Mouse (Mus musculus): Measurements from ENCODE around the gene Akt2.

The Akt2 gene

DNA sequence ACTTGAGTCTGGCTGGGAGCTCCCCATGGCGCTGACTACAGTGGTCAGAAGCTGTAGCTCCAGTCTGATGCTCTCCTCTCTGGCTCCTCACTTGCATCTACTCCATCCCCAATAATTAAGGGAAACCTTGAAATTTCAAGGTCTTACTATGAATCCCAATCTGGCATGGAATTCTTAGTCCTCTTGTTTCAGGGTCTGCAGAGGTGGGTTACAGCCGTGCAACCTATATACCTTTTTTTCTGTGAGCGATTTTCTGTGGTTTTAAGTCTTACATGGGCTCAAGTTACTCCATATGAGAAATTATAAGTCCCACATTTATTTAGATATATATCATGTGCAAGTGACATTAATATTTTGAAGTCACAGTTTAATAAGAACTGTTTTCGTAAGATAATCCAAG, 1.3 kb upstream of the Akt2 start:
- no peak for DNase-seq

DNA sequence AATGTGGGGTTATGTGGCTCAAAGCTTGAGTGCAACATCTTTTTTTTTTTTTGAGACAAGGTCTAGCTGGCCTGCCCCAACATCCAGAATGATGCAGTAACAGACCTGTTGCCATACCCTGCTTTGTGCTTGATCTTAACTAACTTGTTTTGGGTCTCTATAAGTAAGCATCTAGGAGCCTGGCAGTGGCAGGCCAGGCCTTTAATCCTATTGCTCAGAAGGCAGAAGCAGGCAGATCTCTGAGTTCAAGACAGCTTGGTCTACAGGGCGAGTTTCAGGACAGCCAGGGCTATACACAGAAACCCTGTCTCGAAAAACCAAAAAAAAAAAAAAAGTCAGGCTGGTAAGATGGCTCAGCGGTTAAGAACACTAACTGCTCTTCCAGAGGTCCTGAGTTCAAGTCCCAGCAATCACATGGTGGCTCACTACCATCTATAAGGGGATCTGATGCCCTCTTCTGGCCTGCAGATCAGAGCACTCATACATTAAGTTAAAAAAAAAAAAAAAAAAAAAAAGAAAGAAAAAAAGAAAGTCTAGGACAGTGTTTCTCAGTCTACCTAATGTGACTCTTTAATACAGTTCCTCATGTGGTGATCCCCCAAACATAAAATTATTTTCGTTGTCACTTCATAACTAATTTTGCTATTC, 662 bp upstream of the Akt2 start:
- DNase-seq: no peak

DNA sequence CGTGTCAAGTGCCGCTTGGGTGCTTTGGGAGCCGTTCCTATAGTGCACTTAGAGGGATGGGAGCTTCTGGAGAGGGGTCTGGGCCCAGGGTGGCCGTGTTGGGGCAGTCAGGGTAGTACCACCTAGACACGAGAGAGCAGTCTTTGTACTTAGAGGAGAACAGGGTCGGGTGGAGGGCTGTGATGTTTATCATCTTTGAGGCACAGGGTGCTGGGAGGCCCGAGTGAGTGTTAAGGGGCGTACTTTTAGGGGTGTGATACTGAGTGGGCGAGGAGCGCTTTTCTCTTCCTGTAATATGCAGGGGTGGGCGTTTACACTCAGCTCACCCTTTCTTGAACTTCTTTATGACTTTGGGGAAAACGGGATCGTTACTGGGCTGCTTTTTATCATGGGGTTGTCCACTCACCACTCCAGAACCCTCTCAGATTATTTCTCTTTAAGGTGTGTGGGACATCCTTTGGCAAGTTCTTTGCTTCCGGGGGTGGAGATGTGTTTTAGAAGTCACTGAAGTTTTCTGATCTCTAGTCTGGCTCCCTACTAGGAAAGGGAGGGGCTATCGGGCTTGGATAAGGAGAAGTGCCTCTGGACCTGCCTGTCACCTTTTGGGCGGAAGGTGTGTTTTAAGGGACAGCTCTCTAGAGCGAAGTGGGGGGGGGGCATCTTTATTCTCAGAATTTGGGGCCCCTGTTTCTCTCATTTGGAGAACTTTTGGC, 1.0 kb downstream of the Akt2 start:
- peak; percentile 67 for DNase-seq

DNA sequence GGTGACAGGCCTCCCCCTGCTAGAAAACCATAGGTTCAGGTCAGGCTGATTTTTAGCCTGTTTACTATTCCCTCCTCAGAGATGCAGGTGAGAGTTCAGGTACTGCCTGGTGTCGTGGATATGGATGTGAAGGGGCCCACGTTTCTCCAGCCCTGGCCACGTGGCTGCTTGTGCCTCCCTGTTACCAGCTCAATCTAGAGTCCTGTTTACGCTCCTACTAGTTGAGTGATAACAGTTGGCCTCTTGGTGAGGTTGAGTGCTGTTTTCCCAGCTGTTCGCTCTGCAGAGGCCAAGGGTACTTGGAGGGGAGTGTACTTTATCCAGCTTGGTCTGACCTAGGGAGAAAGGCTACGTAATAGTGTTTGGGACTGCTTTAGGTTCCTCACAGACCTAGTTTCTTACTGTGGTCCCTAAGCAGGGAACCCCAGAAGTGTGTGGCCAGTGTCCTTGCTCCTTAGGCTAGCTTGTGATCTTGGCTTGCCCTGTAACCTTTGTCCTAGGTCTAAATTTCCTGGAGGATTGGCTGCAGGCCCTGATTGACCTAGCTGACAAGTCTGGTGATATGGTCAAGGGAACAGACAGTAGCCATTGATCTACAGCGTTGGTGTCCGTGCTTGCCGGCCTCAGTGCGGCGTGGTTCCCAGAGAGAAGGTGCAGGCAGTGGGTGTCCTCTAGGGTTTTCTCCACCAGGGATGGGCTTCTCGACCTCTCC, 1.7 kb downstream of the Akt2 start:
- peak; percentile 88 for DNase-seq

DNA sequence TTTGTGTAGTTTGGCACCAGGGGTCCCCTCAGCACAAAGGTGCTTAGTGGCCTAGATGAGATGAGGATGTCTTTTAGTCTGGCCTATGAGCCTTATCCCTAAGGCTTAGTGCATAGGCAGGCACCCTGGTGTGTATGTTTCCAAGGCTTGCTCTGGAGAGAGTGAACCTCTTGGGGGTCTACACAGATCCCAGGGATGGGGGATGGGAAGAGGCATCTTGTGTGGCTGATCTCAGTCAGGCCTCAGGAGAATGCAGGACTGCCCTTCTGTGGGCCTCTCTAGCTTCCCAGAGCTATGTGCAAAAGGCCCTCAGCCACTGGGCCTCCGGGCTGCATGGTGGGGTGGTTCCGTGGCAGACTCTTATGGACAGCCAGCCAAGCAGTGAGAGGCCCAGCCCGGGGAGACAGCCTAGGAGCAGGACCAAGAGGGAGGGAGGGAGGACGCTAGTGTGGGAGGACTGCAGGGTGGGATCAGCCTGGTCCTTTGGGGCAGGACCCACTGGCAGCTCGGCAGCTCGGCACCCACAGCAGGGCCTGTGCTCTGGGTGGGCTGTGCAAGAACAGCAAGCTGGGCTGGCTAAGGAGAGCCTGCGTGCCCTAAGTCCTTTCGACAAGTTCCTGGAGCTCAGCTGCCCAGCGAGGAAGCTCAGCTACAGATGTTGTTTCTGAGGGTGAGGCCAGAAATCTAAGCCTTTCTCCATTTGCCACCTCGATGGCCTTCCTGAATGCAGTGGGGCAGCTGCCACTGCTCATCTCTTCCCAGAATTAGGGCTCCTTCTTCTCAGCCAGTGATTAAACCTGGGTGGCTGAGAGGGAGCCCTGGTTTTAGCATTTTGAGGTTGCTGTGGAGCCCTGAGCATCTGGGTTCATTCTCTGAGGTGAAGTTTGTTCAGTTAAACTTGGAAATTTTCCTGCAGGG, 5.5 kb downstream of the Akt2 start:
- DNase-seq: no peak

DNA sequence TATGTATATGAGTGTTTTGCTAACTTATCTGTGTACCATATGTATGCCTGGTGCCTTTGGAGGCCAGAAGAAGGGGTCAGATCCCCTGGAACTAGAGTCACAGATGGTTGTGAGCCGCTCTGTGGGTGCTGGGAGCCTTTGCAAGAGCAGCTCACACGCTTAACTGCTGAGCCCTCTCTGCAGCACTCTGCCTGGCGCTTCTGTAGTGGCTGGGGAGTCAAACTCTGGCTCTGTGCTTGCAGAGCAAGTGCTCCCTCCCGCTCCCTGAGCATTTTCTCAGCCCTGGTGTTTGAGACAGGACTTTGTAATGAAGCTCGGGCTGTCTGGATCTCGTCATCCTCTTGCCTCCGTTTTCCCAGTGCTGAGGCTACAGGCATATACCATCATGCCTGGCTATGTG, 6.7 kb downstream of the Akt2 start:
- no peak for DNase-seq

DNA sequence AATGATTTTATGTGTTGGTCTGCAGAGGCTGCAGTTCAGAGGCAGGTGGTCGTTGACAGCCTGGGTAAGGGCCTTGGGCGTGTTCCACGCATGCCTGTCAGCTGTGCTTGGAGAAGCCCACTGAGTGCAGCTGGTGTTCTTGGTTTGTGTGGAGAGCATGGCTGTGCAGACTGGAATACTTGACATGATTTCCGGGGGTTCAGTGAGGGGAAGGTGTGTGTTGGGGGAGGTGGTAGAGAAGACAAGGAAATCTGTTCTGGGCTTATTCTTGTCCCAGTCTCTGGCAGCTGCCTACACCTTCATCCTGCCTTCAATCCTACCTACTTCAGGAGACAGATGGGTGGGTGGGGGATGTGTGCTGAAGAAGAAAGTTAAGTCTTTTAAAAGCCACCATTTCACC, 10.3 kb downstream of the Akt2 start:
- DNase-seq: no peak

DNA sequence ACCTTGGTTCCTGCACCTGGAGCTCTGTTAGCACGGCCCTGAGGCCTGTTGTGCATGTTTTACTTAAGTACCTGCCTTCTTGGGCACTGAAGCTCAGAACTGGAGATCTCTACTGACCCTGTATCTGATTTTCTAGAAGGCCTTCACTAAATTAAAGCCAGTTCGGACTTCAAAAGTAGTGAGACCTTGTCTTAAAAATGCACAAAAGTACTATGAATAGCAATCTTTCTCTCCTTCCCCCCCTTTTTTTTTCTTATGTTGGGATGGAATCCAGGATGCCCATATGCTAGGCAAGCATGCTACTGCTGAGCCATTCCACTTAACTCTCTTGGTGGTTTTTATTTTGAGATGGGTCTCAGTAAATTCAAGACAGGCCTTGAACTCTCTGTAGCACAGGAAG, 10.8 kb downstream of the Akt2 start:
- no peak for DNase-seq

DNA sequence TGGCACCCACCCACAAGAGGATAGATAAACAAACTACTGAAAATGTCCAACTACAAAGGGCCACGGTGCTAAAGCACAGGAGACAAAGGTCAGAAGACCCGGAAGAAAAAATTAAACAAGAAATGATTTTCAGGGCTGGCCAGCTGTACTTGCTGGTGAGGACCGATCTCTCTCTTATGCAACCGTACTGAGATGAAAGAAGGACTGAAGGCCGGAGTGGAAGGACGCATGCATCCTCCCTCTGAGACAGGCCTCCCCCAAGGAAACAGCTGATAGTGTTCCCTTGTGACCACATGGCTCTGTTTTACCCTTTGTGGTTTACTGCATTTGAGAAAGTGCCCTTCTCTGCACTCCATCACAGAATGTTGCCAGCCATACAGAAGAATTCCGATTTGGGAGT, 11.5 kb downstream of the Akt2 start:
- DNase-seq: peak; percentile 47

DNA sequence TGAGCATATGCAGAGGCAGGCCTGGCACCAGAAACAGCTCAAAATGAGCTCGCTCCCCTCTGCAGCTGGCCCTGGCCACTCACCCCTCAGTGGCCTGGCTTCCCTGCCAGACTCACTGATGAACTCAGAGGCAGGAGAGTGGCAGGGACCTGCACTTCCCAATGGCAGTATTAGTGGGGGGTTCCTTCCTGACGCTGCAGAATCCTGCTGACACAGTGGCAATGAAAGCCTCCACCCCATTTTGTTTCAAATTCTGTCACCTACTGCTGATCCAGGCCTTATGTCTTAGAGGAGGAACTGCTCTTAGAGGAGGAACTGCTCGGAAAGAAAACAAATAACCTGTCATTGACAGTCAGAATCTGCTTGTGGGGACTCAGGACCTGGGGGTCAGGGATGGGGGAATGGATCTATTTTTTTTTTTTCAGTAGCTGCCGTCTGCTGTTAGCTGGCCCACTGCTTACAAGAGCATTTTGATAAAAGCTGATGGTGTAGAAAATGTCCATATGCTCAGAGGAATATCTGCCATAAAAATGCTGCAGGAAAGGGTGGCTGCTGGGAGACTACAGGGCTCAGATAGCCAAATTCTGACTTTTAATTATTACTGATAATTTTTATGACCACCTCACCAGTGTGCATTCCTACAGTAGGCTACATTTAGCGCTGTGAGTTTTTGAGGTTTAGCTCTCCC, 13.5 kb downstream of the Akt2 start:
- no peak for DNase-seq

DNA sequence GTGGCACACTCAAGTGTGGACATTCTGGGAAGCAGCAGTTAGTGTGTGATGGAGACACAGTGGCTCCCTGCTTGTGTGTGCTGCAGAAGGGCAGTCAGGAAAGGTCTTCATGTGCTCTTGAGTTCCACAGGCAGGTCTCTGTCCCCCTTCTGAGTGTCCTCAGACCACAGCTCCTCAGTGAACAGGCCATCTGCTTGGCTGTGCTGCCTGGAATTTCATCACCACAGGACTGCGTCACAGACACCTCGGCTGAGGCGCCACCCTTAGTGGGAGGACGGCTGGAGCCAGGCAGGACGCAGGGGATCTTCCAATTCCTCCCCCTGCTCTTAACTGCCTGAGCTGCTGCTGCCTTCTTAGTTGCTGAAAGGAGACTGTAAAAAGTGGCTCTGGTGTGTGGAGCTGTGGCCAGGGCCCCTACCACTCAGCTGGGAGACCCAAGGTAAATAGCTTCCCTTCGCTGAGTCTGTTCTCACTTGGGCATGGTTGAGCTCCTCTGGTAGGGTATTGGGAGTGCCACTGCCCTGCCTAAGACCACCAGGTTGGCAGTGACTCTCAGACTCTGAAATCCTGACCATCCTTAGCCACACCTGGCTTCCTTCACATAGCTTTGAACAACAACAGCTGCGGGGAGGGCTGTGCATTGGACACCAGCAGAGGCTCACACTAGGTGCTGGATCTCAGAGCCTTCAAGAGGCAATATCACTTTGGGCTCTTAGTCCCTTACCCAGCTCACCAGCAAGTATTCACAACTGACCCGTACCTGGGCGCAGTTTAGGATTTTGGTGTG, 14.3 kb downstream of the Akt2 start:
- no peak for DNase-seq

DNA sequence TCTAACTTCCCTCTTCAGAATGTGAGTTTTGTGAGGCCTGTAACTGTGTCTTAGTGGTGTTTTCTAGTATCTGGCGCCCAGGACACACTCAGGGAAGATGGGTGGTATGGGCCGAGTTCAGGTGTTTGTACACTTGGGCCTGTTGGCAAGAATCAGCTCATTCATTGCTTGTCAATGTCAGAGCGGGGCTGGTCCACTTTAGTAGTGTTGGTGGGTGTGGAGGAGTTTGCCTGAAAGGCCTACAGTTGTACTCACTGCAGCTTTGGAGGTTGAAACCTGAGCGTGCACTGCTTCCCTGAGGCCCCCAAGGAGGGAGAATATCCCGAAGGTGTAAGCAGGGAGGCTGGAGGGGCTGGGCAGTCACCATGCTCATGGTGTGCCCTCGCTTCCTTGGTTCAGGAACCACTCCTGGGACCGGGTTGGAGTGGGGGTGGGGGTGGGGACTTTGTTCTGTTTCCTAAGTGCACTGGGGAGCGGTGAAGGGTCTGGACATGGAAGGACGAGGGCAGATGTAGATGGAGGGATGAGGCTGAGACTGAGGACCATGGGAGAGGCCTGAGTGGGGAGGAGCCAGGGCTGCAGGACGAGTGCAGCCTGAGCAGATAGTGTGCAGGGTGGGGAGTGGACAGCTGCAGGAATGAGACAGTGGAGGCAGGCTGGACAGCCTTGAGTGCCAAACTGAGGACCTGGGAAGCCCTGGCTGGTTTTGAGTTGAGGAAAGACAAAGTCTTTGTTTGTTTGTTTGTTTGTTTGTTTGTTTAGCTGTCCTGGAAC, 15.3 kb downstream of the Akt2 start:
- DNase-seq: no peak

DNA sequence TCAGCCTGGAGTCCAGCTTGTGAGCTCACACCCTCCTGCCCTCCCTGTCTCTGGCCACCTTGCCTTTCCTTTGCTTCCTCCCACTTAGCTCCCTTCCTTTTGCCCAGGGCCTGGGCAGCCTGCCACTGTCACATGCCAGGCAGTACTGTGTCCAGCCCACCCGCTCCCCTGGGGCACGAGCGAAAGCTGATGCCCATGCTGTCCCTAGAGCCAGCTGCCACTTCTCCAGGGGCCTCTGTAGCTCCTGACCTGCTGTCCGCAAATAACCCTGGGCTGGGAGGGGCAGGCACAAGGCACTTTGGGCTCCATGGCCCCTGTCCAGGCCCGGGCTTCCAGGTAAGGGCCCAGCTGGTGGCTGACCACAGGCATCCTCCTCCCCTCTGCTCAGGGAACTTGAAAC, 16.2 kb downstream of the Akt2 start:
- peak; percentile 85 for DNase-seq

DNA sequence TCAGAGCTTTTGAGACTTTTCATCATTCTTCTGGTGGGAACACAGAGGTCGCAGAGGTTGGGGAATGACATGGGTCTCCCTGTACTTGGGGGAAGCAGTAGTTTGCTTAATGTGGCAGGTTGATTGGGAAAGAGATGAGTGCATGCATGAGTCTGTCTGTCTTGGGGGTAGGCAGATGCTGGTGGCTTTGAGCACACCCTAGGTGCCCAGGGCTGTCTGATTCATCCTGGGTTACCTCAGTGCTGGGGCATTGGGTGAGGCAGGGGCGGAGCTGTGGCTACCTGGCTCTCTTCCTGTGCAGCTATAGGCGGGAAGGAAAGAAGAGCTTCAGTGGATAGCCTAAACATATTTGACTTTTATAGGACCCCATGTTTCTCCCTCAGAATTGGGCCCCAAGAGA, 16.8 kb downstream of the Akt2 start:
- DNase-seq: no peak

DNA sequence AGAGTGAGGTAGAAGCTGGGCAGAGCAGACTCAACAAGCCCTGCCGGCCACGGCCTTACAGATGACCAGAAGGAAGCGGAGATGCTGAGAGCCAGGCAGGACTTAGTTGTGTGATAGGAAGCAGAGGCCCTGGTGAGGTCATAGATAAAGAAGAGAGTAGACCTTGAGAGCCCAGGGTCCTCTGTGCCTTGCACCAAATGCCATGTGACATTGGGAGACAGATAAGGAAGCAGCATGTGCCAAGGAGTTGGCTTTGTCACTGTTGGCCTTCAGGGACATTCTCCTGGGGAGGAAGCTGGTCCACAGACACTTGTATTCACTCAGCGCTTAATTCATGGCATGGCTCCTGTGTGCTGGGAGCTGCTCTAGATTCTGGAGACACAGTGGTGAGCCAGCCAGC, 17.9 kb downstream of the Akt2 start:
- no peak for DNase-seq

DNA sequence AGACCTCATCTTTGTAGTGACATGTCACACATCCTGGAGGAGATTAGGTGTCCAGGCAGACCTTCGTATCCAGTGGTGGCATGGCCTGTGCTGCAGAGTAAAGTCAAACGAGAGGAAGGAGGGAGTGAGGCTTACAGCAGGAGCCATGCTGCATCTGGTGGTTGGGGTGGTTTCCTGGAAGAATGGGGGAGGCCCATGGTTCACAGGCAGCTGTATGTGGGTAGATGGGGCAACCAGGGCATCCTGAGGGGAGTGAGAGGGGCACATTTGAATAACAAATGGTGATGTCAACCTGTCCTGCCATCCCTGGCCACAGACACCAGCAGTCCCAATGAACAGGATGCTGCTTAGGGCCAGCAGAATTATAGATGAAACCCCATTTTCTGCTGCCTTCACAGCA, 18.3 kb downstream of the Akt2 start:
- DNase-seq: no peak

DNA sequence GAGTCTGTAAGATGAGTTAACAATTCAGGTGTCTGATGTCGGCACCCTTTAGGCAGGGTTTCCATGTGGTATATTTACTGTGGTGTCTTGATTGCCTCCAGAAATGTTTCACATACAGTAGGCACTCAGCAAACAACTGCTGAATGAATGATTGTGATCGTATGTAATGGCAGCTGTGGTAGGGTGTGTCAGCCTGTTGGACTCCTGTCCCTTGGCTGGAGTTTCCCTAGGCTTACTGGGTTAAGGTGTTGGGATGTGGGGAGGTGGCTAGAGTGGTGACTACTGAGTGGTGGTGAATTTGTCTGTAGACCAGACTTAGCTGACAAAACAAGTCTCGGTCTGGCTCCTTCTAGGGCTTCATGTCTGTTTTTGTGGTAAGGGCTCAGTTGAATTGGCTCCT, 19.0 kb downstream of the Akt2 start:
- no peak for DNase-seq

DNA sequence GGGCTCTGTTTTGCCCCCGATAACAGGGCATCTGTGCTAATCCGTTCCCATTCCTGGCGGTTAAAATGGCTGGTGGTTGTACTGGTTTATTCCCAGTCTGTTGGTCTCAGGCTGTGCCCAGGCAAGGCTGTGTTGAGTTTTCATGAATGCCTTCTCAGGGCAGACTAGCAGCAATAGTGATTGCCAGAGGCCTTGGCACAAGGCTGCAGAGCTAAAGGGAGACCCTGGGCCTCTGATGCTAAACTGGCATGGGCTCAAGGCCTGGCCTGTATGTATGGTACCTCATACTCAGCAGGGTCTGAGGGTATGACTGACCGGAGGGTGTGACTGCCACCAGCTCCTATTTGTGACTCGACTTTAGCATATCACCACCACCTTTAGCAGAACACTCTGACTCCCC, 19.5 kb downstream of the Akt2 start:
- no peak for DNase-seq

DNA sequence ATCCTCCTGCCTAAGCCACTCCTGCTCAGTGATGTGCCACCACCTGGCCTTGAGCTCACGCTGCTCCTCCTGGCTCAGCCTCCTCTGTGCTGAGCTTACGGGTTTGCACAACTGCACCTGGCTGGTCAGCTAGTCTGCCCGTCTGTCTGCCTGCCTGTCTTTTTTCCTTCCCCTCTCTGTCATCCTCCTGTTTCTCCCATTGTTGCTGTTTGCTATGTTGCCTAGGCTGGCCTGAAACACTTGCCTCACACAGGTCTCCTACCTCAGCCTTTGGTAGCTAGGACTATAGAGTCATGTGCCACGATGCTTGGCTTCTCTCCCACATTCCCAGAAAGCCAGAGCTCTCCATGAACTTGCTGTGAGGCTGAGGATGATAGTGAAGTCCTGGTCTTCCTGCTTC, 21.6 kb downstream of the Akt2 start:
- DNase-seq: no peak

DNA sequence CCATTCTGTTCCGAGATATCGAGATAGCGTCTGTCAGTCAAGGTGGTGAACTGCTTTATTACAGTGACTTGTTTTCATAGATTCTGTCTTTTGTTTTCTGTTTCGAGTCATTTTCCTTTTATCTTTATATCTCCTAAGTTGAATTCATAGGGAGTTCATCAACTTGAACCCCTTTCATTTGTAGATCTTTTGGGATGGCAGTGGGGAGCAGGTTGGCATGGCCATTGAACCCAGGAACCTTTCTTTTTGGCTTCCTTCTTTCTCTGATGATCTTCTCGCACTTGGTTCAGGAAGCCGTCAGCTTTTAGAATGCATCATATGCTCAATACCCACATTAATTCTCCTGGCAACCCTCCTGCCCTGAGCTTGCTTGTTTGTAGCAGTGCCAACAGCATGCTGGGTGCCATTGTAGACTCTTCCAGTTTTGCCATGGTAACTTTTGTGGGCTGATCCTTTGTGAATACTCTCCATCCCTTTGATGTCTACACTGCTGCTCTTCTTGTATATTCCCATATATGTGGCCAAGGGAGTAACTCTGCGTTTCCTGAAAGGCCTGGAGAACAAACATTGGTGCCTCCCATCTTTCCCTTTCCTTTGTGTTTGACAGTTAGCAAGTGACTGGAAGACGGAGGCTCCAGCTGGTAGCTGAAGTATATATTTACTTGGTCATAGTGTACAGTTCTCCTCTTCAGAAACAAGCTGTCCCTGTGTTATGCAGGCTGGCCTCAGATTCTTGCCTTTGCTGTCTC, 22.6 kb downstream of the Akt2 start:
- no peak for DNase-seq

Data from kidney, adult 9 months (tissue).